Mouse (Mus musculus) lung, embryonic 14.5 days (tissue): ENCODE measurements around the gene Ttyh2. TPM values are rescaled to one million over a fixed set of nuclear protein-coding genes. Genes with fewer than 3 reads are reported as not detected.
A peak's percentile ranks its signal among the peaks of the same experiment; 100 is the strongest.

Experiments
- ATAC-seq: fragments of 200-750 bp; cut with Nextera tagmentation; 2 replicates; pipeline ENCODE4 v1.8.0; 2017; ENCODE audit warnings: mild to moderate bottlenecking, moderate TSS enrichment, moderate library complexity; ENCODE audit not compliant: insufficient read depth
- DNase-seq: peaks from one replicate; pipeline ENCODE4 v3.0.0-alpha.2; 2015
- H3K27ac ChIP-seq: fragments of 300-500 bp; sonication (generic); 2 replicates; pipeline ENCODE4 v1.5.1; 2014; ENCODE audit warnings: low read depth, mild to moderate bottlenecking, moderate library complexity
- H3K27me3 ChIP-seq: fragments of 300-500 bp; sonication (generic); 2 replicates; pipeline ENCODE4 v1.6.1; 2014; ENCODE audit warnings: low read length, control low read depth; ENCODE audit not compliant: insufficient read depth
- H3K36me3 ChIP-seq: fragments of 300-500 bp; sonication (generic); 2 replicates; pipeline ENCODE4 v1.6.1; 2014; ENCODE audit warnings: control low read depth; ENCODE audit not compliant: insufficient read depth
- H3K4me1 ChIP-seq: fragments of 300-500 bp; sonication (generic); 2 replicates; pipeline ENCODE4 v1.6.1; 2014; ENCODE audit warnings: antibody characterized with exemption, control low read depth; ENCODE audit not compliant: insufficient read depth
- H3K4me2 ChIP-seq: fragments of 300-500 bp; sonication (generic); 2 replicates; pipeline ENCODE4 v1.6.1; 2014; ENCODE audit warnings: mild to moderate bottlenecking
- H3K4me3 ChIP-seq: fragments of 300-500 bp; sonication (generic); 2 replicates; pipeline ENCODE4 v1.5.1; 2014; ENCODE audit warnings: low read depth, low read length
- H3K9ac ChIP-seq: fragments of 300-500 bp; sonication (generic); 2 replicates; pipeline ENCODE4 v1.6.1; 2014
- H3K9me3 ChIP-seq: fragments of 300-500 bp; sonication (generic); 2 replicates; pipeline ENCODE4 v1.6.1; 2016; ENCODE audit warnings: low read depth, low read length, control low read depth
- CTCF ChIP-seq: IDR thresholded peaks from 2 replicates; pipeline ENCODE4 v1.5.1; 2016; ENCODE audit warnings: antibody characterized with exemption, low read depth
- WGBS: fragments of 180-500 bp; shearing (Covaris S2); extraction: QIAGEN DNeasy Blood & Tissue Kit; methylation state at CpG from one replicate; pipeline ENCODE4 v1.1.7; 2014; 5-methylcytosine and 5-hydroxymethylcytosine counted together
- polyA plus RNA-seq: library from polyadenylated mRNA; unstranded; fragments of >200 nt; fragmentation: Nextera tagmentation; extraction: Ambion mirVana; gene quantifications from 2 replicates; pipeline ENCODE4 v1.2.1, GENCODE M21; 2014

Gene Ttyh2
- polyA plus RNA-seq, 1 experiment from 2014 or later: 13.1 TPM

- no peak for ATAC-seq
- 66% methylated on average over 9 of the region's 9 CpGs for WGBS
- Histone ChIP-seq H3K4me2 (no peak overlapping the region), H3K4me3 (no peak overlapping the region), H3K4me1 (peaks cover 2% of the 10 kb centered on the region; the same call in 1 of the 2 replicates), H3K36me3 (no peaks in the 10 kb centered on the region), H3K9me3 (no peaks in the 10 kb centered on the region), H3K27me3 (no peaks in the 10 kb centered on the region), H3K9ac (no peak overlapping the region), H3K27ac (no peak overlapping the region)
- DNase-seq: no peak
- TF ChIP-seq CTCF: no peak
These were observed 10.4 kb downstream of the Ttyh2 start for GRCm38 (mm10) chr11:114685526-114686040.

- H3K36me3 ChIP-seq: no peaks in the 10 kb centered on the region
- 89% methylated on average over 16 of the region's 16 CpGs for WGBS
- ATAC-seq: no peak
These were observed 11.2 kb downstream of the Ttyh2 start for GRCm38 (mm10) chr11:114686221-114686959.

GRCm38 (mm10) chr11:114687574-114688188 lies 12.4 kb downstream of the Ttyh2 start:
- Histone ChIP-seq H3K9me3 (no peaks in the 10 kb centered on the region), H3K9ac (no peak overlapping the region)
- WGBS: 14% methylated on average over 9 of the region's 10 CpGs

More at GRCm38 (mm10) chr11:114686221-114686959, 11.2 kb downstream of the Ttyh2 start:
- no peak overlapping the region for H3K4me3 ChIP-seq
- no peak overlapping the region for H3K9ac ChIP-seq
- no peak for TF ChIP-seq CTCF
- no peaks in the 10 kb centered on the region for H3K27me3 ChIP-seq
- no peak overlapping the region for H3K4me2 ChIP-seq
- H3K9me3 ChIP-seq: no peaks in the 10 kb centered on the region
- H3K27ac ChIP-seq: no peak overlapping the region
- no peak for DNase-seq
- H3K4me1 ChIP-seq: no peaks in the 10 kb centered on the region

GRCm38 (mm10) chr11:114688729-114689128 lies 13.5 kb downstream of the Ttyh2 start:
- Histone ChIP-seq H3K9me3 (no peaks in the 10 kb centered on the region), H3K4me2 (no peak overlapping the region), H3K27me3 (no peaks in the 10 kb centered on the region), H3K9ac (no peak overlapping the region), H3K36me3 (no peaks in the 10 kb centered on the region), H3K4me1 (no peaks in the 10 kb centered on the region), H3K4me3 (no peak overlapping the region), H3K27ac (no peak overlapping the region)
- no peak for DNase-seq
- no peak for ATAC-seq
- no peak for TF ChIP-seq CTCF
- 91% methylated on average over 2 of the region's 3 CpGs for WGBS

More at GRCm38 (mm10) chr11:114687574-114688188, 12.4 kb downstream of the Ttyh2 start:
- ATAC-seq (peak; percentile 61), DNase-seq (peak; percentile 73)
- TF ChIP-seq CTCF: no peak
- Histone ChIP-seq H3K4me1 (no peaks in the 10 kb centered on the region), H3K27me3 (no peaks in the 10 kb centered on the region), H3K4me2 (no peak overlapping the region), H3K4me3 (no peak overlapping the region), H3K36me3 (no peaks in the 10 kb centered on the region), H3K27ac (peak overlapping the region; percentile 27; the same call in 1 of the 2 replicates)

- Histone ChIP-seq H3K36me3 (no peaks in the 10 kb centered on the region), H3K4me1 (no peaks in the 10 kb centered on the region), H3K27ac (no peak overlapping the region), H3K27me3 (no peaks in the 10 kb centered on the region), H3K4me2 (no peak overlapping the region), H3K9ac (no peak overlapping the region), H3K4me3 (no peak overlapping the region), H3K9me3 (no peaks in the 10 kb centered on the region)
- no peak for DNase-seq
- no peak for ATAC-seq
- no peak for TF ChIP-seq CTCF
- 91% methylated on average over 15 of the region's 15 CpGs for WGBS
These were observed 15.0 kb downstream of the Ttyh2 start for GRCm38 (mm10) chr11:114690192-114690591.

- Histone ChIP-seq H3K36me3 (no peaks in the 10 kb centered on the region), H3K9ac (no peak overlapping the region), H3K4me3 (no peak overlapping the region), H3K4me2 (no peak overlapping the region), H3K4me1 (no peaks in the 10 kb centered on the region), H3K27me3 (no peaks in the 10 kb centered on the region), H3K9me3 (no peaks in the 10 kb centered on the region), H3K27ac (no peak overlapping the region)
- no peak for TF ChIP-seq CTCF
- 53% methylated on average over 6 of the region's 6 CpGs for WGBS
- DNase-seq (no peak), ATAC-seq (no peak)
These were observed 16.4 kb downstream of the Ttyh2 start for GRCm38 (mm10) chr11:114691454-114692182.

GRCm38 (mm10) chr11:114692601-114693000 lies 17.4 kb downstream of the Ttyh2 start:
- Histone ChIP-seq H3K4me2 (no peak overlapping the region), H3K36me3 (no peaks in the 10 kb centered on the region), H3K27me3 (no peaks in the 10 kb centered on the region), H3K9ac (no peak overlapping the region), H3K4me1 (no peaks in the 10 kb centered on the region), H3K27ac (no peak overlapping the region), H3K4me3 (no peak overlapping the region), H3K9me3 (no peaks in the 10 kb centered on the region)
- no peak for ATAC-seq
- 54% methylated on average over 7 of the region's 7 CpGs for WGBS
- no peak for TF ChIP-seq CTCF
- no peak for DNase-seq
